Mouse (Mus musculus) spleen, adult 2 months (tissue): Measurements from ENCODE around the gene Gata3.

Experiments used
- CTCF ChIP-seq: fragments of 200-500 bp; IDR thresholded peaks from 2 replicates; pipeline ENCODE4 v1.5.1; 2011; ENCODE audit warnings: mild to moderate bottlenecking, inconsistent platforms; ENCODE audit not compliant: insufficient read depth, insufficient read length, insufficient replicate concordance; ENCODE audit errors: extremely low read depth
- POLR2A ChIP-seq: fragments of 200-500 bp; IDR thresholded peaks from 2 replicates; pipeline ENCODE4 v1.6.1; 2011; ENCODE audit warnings: low read depth, low read length, inconsistent platforms

GRCm38 (mm10) chr2:9881051-9881591 is 8.7 kb downstream of the Gata3 start, which contains the start of gene 4930412O13Rik:
- TF ChIP-seq CTCF (no peak), POLR2A (no peak)
